Mouse (Mus musculus) forebrain, embryonic 16.5 days (tissue): Measurements from ENCODE around the gene Lingo2. TPM values are rescaled to one million over a fixed set of nuclear protein-coding genes. Genes with fewer than 3 reads are reported as not detected.
A peak's percentile ranks its signal among the peaks of the same experiment; 100 is the strongest.

Source experiments
- ATAC-seq: fragments of 200-750 bp; cut with Nextera tagmentation; 2 replicates; pipeline ENCODE4 v1.8.0; 2017; ENCODE audit warnings: mild to moderate bottlenecking, moderate library complexity
- H3K27ac ChIP-seq: fragments of 300-500 bp; sonication (generic); 2 replicates; pipeline ENCODE4 v1.5.1; 2014; ENCODE audit warnings: low read length, control low read depth
- H3K27me3 ChIP-seq: fragments of 300-500 bp; sonication (generic); replicated peaks from 2 replicates; pipeline ENCODE4 v1.6.1; 2014; ENCODE audit warnings: low read length; ENCODE audit not compliant: control insufficient read depth, insufficient read depth
- H3K36me3 ChIP-seq: fragments of 300-500 bp; sonication (generic); 2 replicates; pipeline ENCODE4 v1.6.1; 2014; ENCODE audit not compliant: control insufficient read depth, insufficient read depth
- H3K4me1 ChIP-seq: fragments of 300-500 bp; sonication (generic); replicated peaks from 2 replicates; pipeline ENCODE4 v1.6.1; 2014; ENCODE audit warnings: low read length; ENCODE audit not compliant: control insufficient read depth, insufficient read depth
- H3K4me2 ChIP-seq: fragments of 300-500 bp; sonication (generic); 2 replicates; pipeline ENCODE4 v1.6.1; 2014; ENCODE audit warnings: mild to moderate bottlenecking, low read length, control low read depth
- H3K4me3 ChIP-seq: fragments of 300-500 bp; sonication (generic); replicated peaks from 2 replicates; pipeline ENCODE4 v1.5.1; 2014; ENCODE audit warnings: mild to moderate bottlenecking, low read length, control low read depth
- H3K9ac ChIP-seq: fragments of 300-500 bp; sonication (generic); replicated peaks from 2 replicates; pipeline ENCODE4 v1.6.1; 2014; ENCODE audit warnings: low read depth, low read length, control low read depth
- H3K9me3 ChIP-seq: fragments of 300-500 bp; sonication (generic); 2 replicates; pipeline ENCODE4 v1.6.1; 2016; ENCODE audit warnings: low read length; ENCODE audit not compliant: control insufficient read depth
- WGBS: fragments of 180-500 bp; shearing (Covaris S2); extraction: QIAGEN DNeasy Blood & Tissue Kit; methylation state at CpG from one replicate; pipeline ENCODE4 v1.1.7; 2014; 5-methylcytosine and 5-hydroxymethylcytosine counted together
- polyA plus RNA-seq: library from polyadenylated mRNA; unstranded; fragments of >200 nt; fragmentation: Nextera tagmentation; extraction: Ambion mirVana; gene quantifications from 2 replicates; pipeline ENCODE4 v1.2.1, GENCODE M21; 2015

Gene Lingo2
- polyA plus RNA-seq, 1 experiment from 2014 or later: 43.2 TPM

- H3K27me3 ChIP-seq: no peaks in the 10 kb centered on the region
- H3K9ac ChIP-seq: no peak overlapping the region
- H3K27ac ChIP-seq: no peak overlapping the region
- H3K4me1 ChIP-seq: no peaks in the 10 kb centered on the region
- H3K9me3 ChIP-seq: no peaks in the 10 kb centered on the region
- no peak overlapping the region for H3K4me2 ChIP-seq
- H3K4me3 ChIP-seq: no peak overlapping the region
- 96% methylated on average over 3 of the region's 3 CpGs for WGBS
- ATAC-seq: no peak
- H3K36me3 ChIP-seq: no peaks in the 10 kb centered on the region
These were observed 1000.3 kb downstream of the Lingo2 start for GRCm38 (mm10) chr4:35951251-35951650.

DNA sequence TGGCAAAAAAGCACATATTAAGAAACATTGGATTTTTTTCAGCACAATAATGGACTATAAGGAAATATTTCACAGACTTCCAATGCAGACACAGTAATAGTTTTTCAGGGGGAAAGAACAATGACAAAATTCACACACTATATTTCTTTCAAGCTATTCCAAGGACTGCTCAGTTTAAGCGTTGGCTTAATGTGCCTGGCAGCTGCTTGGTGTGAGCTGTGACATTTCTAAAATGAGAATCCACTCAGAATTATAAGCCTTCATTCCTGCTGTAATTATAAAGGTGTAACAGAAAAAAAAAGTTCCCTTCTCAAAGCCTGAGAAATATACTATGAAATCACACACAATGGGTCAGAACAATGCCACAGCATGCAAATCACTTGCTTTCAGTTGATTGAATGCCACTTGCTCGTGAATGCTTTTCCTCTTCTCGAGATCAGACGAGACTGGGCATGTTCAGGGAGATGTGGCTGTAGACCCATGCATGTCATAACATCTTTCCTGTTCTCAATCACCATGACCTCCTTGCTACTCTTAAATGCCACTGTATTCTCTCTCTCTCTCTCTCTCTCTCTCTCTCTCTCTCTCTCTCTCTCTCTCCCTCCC lies 1017.4 kb downstream of the Lingo2 start:
- ATAC-seq: no peak
- WGBS: 7% methylated on average over 4 of the region's 4 CpGs
- Histone ChIP-seq H3K27me3 (no peaks in the 10 kb centered on the region), H3K4me2 (no peak overlapping the region), H3K4me3 (no peak overlapping the region), H3K9me3 (no peaks in the 10 kb centered on the region), H3K9ac (no peak overlapping the region), H3K36me3 (no peaks in the 10 kb centered on the region), H3K27ac (no peak overlapping the region), H3K4me1 (peaks cover 4% of the 10 kb centered on the region; the same call in 1 of the 2 replicates)

DNA sequence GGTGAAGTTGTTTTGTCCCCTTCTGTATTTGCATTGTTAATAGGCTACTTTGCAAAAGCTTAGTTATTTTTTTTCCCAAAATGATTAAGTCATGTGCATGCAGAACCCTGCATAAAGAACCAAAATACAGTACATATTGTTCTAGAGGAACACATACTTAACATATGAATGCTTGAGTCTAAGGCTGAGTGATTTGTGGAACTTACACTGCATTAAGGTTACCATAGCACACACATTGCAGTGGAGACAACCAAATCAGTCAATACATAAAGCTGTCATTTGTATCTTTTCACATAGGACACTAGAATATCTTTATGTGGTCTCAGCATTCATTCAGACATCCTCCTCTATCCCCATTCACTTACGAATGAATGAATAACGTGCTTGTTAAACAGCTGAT lies 1023.8 kb downstream of the Lingo2 start:
- H3K36me3 ChIP-seq: no peaks in the 10 kb centered on the region
- peak; percentile 69 for ATAC-seq
- no peak overlapping the region for H3K4me3 ChIP-seq
- no peaks in the 10 kb centered on the region for H3K4me1 ChIP-seq
- no peaks in the 10 kb centered on the region for H3K27me3 ChIP-seq
- no peak overlapping the region for H3K9ac ChIP-seq
- no peaks in the 10 kb centered on the region for H3K9me3 ChIP-seq
- H3K4me2 ChIP-seq: no peak overlapping the region
- no peak overlapping the region for H3K27ac ChIP-seq
- WGBS: 15% methylated on average over 2 of the region's 2 CpGs

GRCm38 (mm10) chr4:35917453-35917852 lies 1034.1 kb downstream of the Lingo2 start:
- WGBS: 76% methylated on average over 3 of the region's 3 CpGs
- Histone ChIP-seq H3K4me1 (no peaks in the 10 kb centered on the region), H3K4me3 (no peak overlapping the region), H3K27ac (no peak overlapping the region), H3K9me3 (no peaks in the 10 kb centered on the region), H3K27me3 (no peaks in the 10 kb centered on the region), H3K4me2 (no peak overlapping the region), H3K36me3 (no peaks in the 10 kb centered on the region), H3K9ac (no peak overlapping the region)
- no peak for ATAC-seq

DNA sequence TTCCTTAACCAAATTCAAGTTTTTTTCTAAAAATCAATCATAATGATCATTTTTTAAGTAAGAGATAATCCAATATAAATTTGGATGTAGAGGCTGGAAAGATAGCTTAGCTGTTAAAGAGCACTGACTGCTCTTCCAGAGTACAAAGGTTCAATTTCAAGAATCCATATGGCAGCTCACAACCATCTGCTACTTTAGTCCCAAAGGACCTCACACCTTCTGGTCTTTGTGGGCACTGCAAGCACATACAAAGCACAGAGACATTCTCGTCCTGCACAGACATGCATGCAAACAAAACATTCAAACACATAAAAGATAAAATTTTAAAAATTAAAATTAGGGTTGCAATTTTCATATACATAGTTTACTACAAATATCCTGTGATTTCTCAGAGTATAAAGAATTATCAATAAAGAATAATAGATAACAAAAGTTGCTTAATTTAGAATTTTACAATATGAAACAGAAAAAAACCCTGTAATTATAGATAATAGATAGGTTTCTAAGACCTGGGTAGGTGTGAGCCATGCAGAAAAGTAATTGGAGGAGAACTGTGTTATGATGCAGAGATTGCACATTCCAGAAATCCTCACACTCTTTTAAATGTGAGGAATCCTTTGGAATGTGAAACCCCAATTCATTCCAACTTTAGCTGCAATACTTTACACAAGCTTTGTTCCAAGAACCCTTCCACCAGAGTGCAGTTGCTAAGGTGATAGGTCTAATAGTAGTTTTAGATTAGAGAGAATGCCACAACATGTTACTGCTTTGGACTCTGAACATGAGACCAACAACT lies 1053.6 kb downstream of the Lingo2 start:
- Histone ChIP-seq H3K27me3 (no peaks in the 10 kb centered on the region), H3K36me3 (no peaks in the 10 kb centered on the region), H3K4me2 (no peak overlapping the region), H3K4me3 (no peak overlapping the region), H3K4me1 (no peaks in the 10 kb centered on the region; the same call in 1 of the 2 replicates), H3K9ac (no peak overlapping the region), H3K27ac (no peak overlapping the region), H3K9me3 (no peaks in the 10 kb centered on the region)
- WGBS: 41% methylated on average over 1 of the region's 1 CpGs
- peak; percentile 82 for ATAC-seq

- peak; percentile 97 for ATAC-seq
- Histone ChIP-seq H3K4me2 (no peak overlapping the region), H3K4me3 (no peak overlapping the region), H3K9me3 (no peaks in the 10 kb centered on the region), H3K27me3 (no peaks in the 10 kb centered on the region), H3K9ac (no peak overlapping the region), H3K4me1 (peaks cover 11% of the 10 kb centered on the region), H3K27ac (peak overlapping the region; percentile 68), H3K36me3 (no peaks in the 10 kb centered on the region)
- WGBS: 2% methylated on average over 5 of the region's 5 CpGs
These were observed 1065.7 kb downstream of the Lingo2 start for GRCm38 (mm10) chr4:35885591-35886542.

DNA sequence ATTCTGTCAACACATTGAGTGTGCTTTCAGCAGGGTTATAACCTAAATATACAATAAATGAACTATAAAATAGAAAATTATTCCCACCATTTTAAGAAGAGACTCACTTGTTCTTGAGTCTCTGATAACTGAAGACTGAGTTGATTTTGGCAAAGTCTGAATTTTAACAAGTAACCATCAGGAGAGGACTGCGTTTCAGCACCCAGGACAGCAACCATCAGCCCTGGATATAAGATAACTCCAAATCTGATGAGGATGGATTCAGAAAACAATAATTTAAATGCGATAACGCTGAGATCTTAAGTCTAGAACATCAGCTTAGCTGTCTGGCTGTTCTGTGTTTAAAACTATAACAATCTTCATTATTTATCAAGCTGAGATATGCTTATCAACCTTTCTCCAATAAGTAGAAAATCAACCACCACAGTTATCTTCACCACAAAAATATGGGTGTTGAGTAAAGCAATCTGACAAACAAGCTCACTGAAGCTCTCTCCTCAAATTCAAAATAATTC lies 1066.5 kb downstream of the Lingo2 start:
- Histone ChIP-seq H3K9ac (no peak overlapping the region), H3K9me3 (no peaks in the 10 kb centered on the region), H3K27ac (no peak overlapping the region), H3K36me3 (no peaks in the 10 kb centered on the region), H3K4me1 (peaks cover 11% of the 10 kb centered on the region), H3K27me3 (no peaks in the 10 kb centered on the region), H3K4me3 (no peak overlapping the region), H3K4me2 (no peak overlapping the region)
- WGBS: 45% methylated on average over 3 of the region's 3 CpGs
- ATAC-seq: no peak

GRCm38 (mm10) chr4:35846518-35846917 lies 1105.0 kb downstream of the Lingo2 start:
- Histone ChIP-seq H3K36me3 (no peaks in the 10 kb centered on the region), H3K27ac (no peak overlapping the region), H3K4me3 (no peak overlapping the region), H3K27me3 (no peaks in the 10 kb centered on the region), H3K4me2 (no peak overlapping the region), H3K9ac (no peak overlapping the region), H3K4me1 (peaks cover 15% of the 10 kb centered on the region; the same call in 1 of the 2 replicates), H3K9me3 (no peaks in the 10 kb centered on the region)
- 57% methylated on average over 1 of the region's 1 CpGs for WGBS
- ATAC-seq: no peak

GRCm38 (mm10) chr4:35845140-35845539 lies 1106.4 kb downstream of the Lingo2 start:
- Histone ChIP-seq H3K27ac (peak overlapping the region; percentile 71), H3K4me3 (peak overlapping the region; percentile 32), H3K4me2 (peak overlapping the region; percentile 51), H3K36me3 (no peaks in the 10 kb centered on the region), H3K9ac (peak overlapping the region; percentile 57), H3K4me1 (peaks cover 15% of the 10 kb centered on the region; the same call in 1 of the 2 replicates), H3K9me3 (no peaks in the 10 kb centered on the region), H3K27me3 (no peaks in the 10 kb centered on the region)
- ATAC-seq: peak; percentile 95
- 3% methylated on average over 7 of the region's 7 CpGs for WGBS
